10 mouse cellular contexts compared by ENCODE assay signal in the genomic region with DNA sequence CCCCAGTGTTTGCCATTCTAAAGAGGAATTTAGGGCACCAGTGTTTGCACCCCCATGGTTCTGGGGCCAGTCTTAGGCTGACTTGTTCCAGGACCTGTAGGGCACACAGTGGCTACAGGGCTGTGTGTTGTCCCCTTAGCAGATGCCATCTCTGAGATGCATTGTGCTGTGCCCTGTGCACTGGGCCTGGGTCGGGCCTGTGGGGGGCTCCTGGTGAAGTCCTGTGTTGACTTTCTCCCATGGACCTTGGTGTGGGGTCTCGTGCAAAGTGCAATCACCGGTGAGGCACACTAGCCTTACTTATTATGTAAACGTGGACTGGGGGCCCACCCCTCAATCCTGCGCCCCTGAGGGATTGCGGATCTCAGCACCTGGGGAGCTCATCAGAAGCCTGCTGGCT. TPM values are rescaled to one million over a fixed set of nuclear protein-coding genes. Genes with fewer than 3 reads are reported as not detected.
DNase-seq lines count a peak whose midpoint lies in the region; ATAC-seq and TF ChIP-seq lines count a peak whose summit lies in the region.
"Had no signal": no experiment of that assay in that cellular context is flagged by ENCODE, and none has a peak within 500 bp of the region (broad histone marks: within the 10 kb centered on the region; RNA-seq: fewer than 3 reads in every experiment).

No protein-coding gene starts in this region.

- 78% methylated on average over 6 of the region's 6 CpGs for WGBS in heart, postnatal 0 days
- WGBS in embryonic facial prominence, embryonic 10.5 days, result 79% methylated on average over 6 of the region's 6 CpGs
- WGBS in limb, embryonic 15.5 days, result 75% methylated on average over 6 of the region's 6 CpGs

- H3K4me1 ChIP-seq in heart, postnatal 0 days (ENCODE audit: control insufficient read depth, insufficient read depth), result peaks cover 23% of the 10 kb centered on the region
- H3K4me1 ChIP-seq in E14TG2a.4 (replicated peaks; ENCODE audit: low read depth, low read length), result peaks cover 80% of the 10 kb centered on the region
- H3K4me1 ChIP-seq in embryonic facial prominence, embryonic 10.5 days, result peaks cover 84% of the 10 kb centered on the region
- H3K4me1 ChIP-seq in limb, embryonic 15.5 days, result peaks cover 58% of the 10 kb centered on the region

- no peak overlapping the region for H3K4me2 ChIP-seq in heart, postnatal 0 days (ENCODE audit: low read depth, low read length)
- no peak overlapping the region for H3K4me2 ChIP-seq in limb, embryonic 15.5 days

- TF ChIP-seq CTCF in heart, postnatal 0 days (IDR thresholded peaks at IDR 0.05; ENCODE audit: low read depth), result no peak
- no peak for TF ChIP-seq CTCF in E14TG2a.4 (conservative IDR thresholded peaks at IDR 0.05; ENCODE audit: low read length)

- H3K9me3 ChIP-seq in heart, postnatal 0 days (replicated peaks; ENCODE audit: control insufficient read depth, low read length), result no peaks in the 10 kb centered on the region
- H3K9me3 ChIP-seq in E14TG2a.4 (ENCODE audit: low read length), result no peaks in the 10 kb centered on the region
- no peaks in the 10 kb centered on the region for H3K9me3 ChIP-seq in embryonic facial prominence, embryonic 10.5 days
- H3K9me3 ChIP-seq in limb, embryonic 15.5 days, result no peaks in the 10 kb centered on the region

- H3K27ac ChIP-seq in heart, postnatal 0 days (ENCODE audit: low read depth), result no peak overlapping the region
- no peak overlapping the region for H3K27ac ChIP-seq in embryonic facial prominence, embryonic 10.5 days (replicated peaks)
- H3K27ac ChIP-seq in limb, embryonic 15.5 days, result 0 out of 2 replicates have a peak overlapping the region, but pooled peaks have one; percentile 11

- H3K9ac ChIP-seq in heart, postnatal 0 days (replicated peaks; ENCODE audit: low read depth, low read length), result peak overlapping the region; percentile 16; the same call in 1 of the 2 replicates
- H3K9ac ChIP-seq in limb, embryonic 15.5 days, result 0 out of 2 replicates have a peak overlapping the region, but pooled peaks have one; percentile 14

- intact Hi-C loops in heart, postnatal 25 days (cut with DNase I), result no loop called here
- intact Hi-C loops in gastrocnemius, postnatal 36 days (cut with DNase I), result no loop called here

- H3K4me3 ChIP-seq in heart, postnatal 0 days (ENCODE audit: low read depth, low read length), result no peak overlapping the region
- H3K4me3 ChIP-seq in E14TG2a.4 (replicated peaks; ENCODE audit: low read length), result peak overlapping the region; percentile 17; the same call in 1 of the 2 replicates
- H3K4me3 ChIP-seq in embryonic facial prominence, embryonic 10.5 days, result peak overlapping the region; percentile 1; the same call in 1 of the 2 replicates
- H3K4me3 ChIP-seq in limb, embryonic 15.5 days, result no peak overlapping the region

- ATAC-seq in heart, postnatal 0 days (ENCODE audit: insufficient read depth, low read depth), result no peak
- no peak for ATAC-seq in limb, embryonic 15.5 days (ENCODE audit: insufficient number of reproducible peaks, low FRiP score, low TSS enrichment, low read depth)

- no peaks in the 10 kb centered on the region for H3K27me3 ChIP-seq in heart, postnatal 0 days (ENCODE audit: control insufficient read depth, insufficient read depth, low read length)
- peaks cover 9% of the 10 kb centered on the region for H3K27me3 ChIP-seq in E14TG2a.4 (ENCODE audit: insufficient read depth, low read length)
- peaks cover 60% of the 10 kb centered on the region for H3K27me3 ChIP-seq in embryonic facial prominence, embryonic 10.5 days (replicated peaks; ENCODE audit: low read depth, poor library complexity, severe bottlenecking)
- H3K27me3 ChIP-seq in limb, embryonic 15.5 days, result no peaks in the 10 kb centered on the region

- no peak for TF ChIP-seq EP300 in heart, postnatal 0 days (IDR thresholded peaks at IDR 0.05; ENCODE audit: low read depth)

- peaks cover 39% of the 10 kb centered on the region for H3K36me3 ChIP-seq in heart, postnatal 0 days (replicated peaks; ENCODE audit: control insufficient read depth, insufficient read depth, low read length)
- H3K36me3 ChIP-seq in E14TG2a.4 (ENCODE audit: insufficient read depth, low read length), result peaks cover 55% of the 10 kb centered on the region
- H3K36me3 ChIP-seq in embryonic facial prominence, embryonic 10.5 days (replicated peaks), result peaks cover 58% of the 10 kb centered on the region
- peaks cover 36% of the 10 kb centered on the region for H3K36me3 ChIP-seq in limb, embryonic 15.5 days

- no peak for DNase-seq in heart, postnatal 0 days (ENCODE audit: low spot score)
- no peak for DNase-seq in heart, postnatal 25 days (ENCODE audit: low spot score)
- DNase-seq in embryonic facial prominence, embryonic 10.5 days (ENCODE audit: low spot score), result no peak
- no peak for DNase-seq in layer of hippocampus, adult 9-10 months (ENCODE audit: low spot score)
- no peak for DNase-seq in gastrocnemius, postnatal 36 days
- DNase-seq: adrenal gland, postnatal 14 days; cerebellum, adult 9-11 months; lung, postnatal 36 days had no signal

RNA-seq across cellular contexts. Expression of gene Aes, which starts 3.1 kb away (rescaled TPM):
- 851 and 870 TPM in 2 replicates for total RNA-seq in heart, postnatal 0 days (2014; rRNA removed; ENCODE audit: low replicate concordance)
- polyA plus RNA-seq in heart, postnatal 0 days (2015; fragmentation: Nextera tagmentation; extraction: Ambion mirVana), result 765 and 767 TPM in 2 replicates
- total RNA-seq in heart, postnatal 25 days (2021), result 1,000 to 10,000 TPM; 1,086 to 1,128 TPM
- 266 and 347 TPM in 2 replicates for polyA plus RNA-seq in embryonic facial prominence, embryonic 10.5 days (2016; fragmentation: Nextera tagmentation; extraction: Ambion mirVana)
- polyA plus RNA-seq in limb, embryonic 15.5 days (2015; fragmentation: Nextera tagmentation; extraction: Ambion mirVana), result 517 and 519 TPM in 2 replicates
- 100 to 1,000 TPM; 847 to 848 TPM for total RNA-seq in gastrocnemius, postnatal 36 days (2021)

RNA-seq across cellular contexts. Expression of gene Tle2, which starts 11.9 kb away (rescaled TPM):
- 6.8 and 10.4 TPM in 2 replicates for total RNA-seq in heart, postnatal 0 days (2014; rRNA removed; ENCODE audit: low replicate concordance)
- polyA plus RNA-seq in heart, postnatal 0 days (2015; fragmentation: Nextera tagmentation; extraction: Ambion mirVana), result 11.1 and 11.9 TPM in 2 replicates
- 1 to 10 TPM; 8.4 to 9.7 TPM for total RNA-seq in heart, postnatal 25 days (2021)
- polyA plus RNA-seq in embryonic facial prominence, embryonic 10.5 days (2016; fragmentation: Nextera tagmentation; extraction: Ambion mirVana), result 14.0 and 17.1 TPM in 2 replicates
- 39.7 and 41.7 TPM in 2 replicates for polyA plus RNA-seq in limb, embryonic 15.5 days (2015; fragmentation: Nextera tagmentation; extraction: Ambion mirVana)
- 1 to 10 TPM; 4.4 to 4.7 TPM for total RNA-seq in gastrocnemius, postnatal 36 days (2021)

RNA-seq across cellular contexts. Expression of gene Gna11, which starts 17.4 kb away (rescaled TPM):
- 68.2 and 83.9 TPM in 2 replicates for total RNA-seq in heart, postnatal 0 days (2014; rRNA removed; ENCODE audit: low replicate concordance)
- 50.1 and 52.4 TPM in 2 replicates for polyA plus RNA-seq in heart, postnatal 0 days (2015; fragmentation: Nextera tagmentation; extraction: Ambion mirVana)
- total RNA-seq in heart, postnatal 25 days (2021), result 10 to 100 TPM; 49.6 to 54.6 TPM
- polyA plus RNA-seq in embryonic facial prominence, embryonic 10.5 days (2016; fragmentation: Nextera tagmentation; extraction: Ambion mirVana), result 79.0 and 80.4 TPM in 2 replicates
- polyA plus RNA-seq in limb, embryonic 15.5 days (2015; fragmentation: Nextera tagmentation; extraction: Ambion mirVana), result 80.4 and 81.7 TPM in 2 replicates
- total RNA-seq in gastrocnemius, postnatal 36 days (2021), result 10 to 100 TPM; 23.6 TPM

RNA-seq across cellular contexts. Expression of gene Gna15, which starts 38.4 kb away (rescaled TPM):
- 0.35 TPM in 1 of 2 replicates, not detected in the other for total RNA-seq in heart, postnatal 0 days (2014; rRNA removed; ENCODE audit: low replicate concordance)
- 0.59 and 0.63 TPM in 2 replicates for polyA plus RNA-seq in heart, postnatal 0 days (2015; fragmentation: Nextera tagmentation; extraction: Ambion mirVana)
- 1 to 10 TPM in 1 of 2 experiments, under 1 TPM in 1; 0.81 to 1.0 TPM for total RNA-seq in heart, postnatal 25 days (2021)
- 1.2 and 1.3 TPM in 2 replicates for polyA plus RNA-seq in embryonic facial prominence, embryonic 10.5 days (2016; fragmentation: Nextera tagmentation; extraction: Ambion mirVana)
- polyA plus RNA-seq in limb, embryonic 15.5 days (2015; fragmentation: Nextera tagmentation; extraction: Ambion mirVana), result 7.3 and 7.9 TPM in 2 replicates
- total RNA-seq in gastrocnemius, postnatal 36 days (2021), result under 1 TPM in 1 of 2 experiments, not detected in 1; 0.20 TPM

RNA-seq across cellular contexts. Expression of gene Tle6, which starts 38.5 kb away (rescaled TPM):
- 18.6 and 41.4 TPM in 2 replicates for total RNA-seq in heart, postnatal 0 days (2014; rRNA removed; ENCODE audit: low replicate concordance)
- 19.3 and 23.1 TPM in 2 replicates for polyA plus RNA-seq in heart, postnatal 0 days (2015; fragmentation: Nextera tagmentation; extraction: Ambion mirVana)
- 1 to 10 TPM; 6.7 to 7.4 TPM for total RNA-seq in heart, postnatal 25 days (2021)
- 7.1 and 8.2 TPM in 2 replicates for polyA plus RNA-seq in embryonic facial prominence, embryonic 10.5 days (2016; fragmentation: Nextera tagmentation; extraction: Ambion mirVana)
- polyA plus RNA-seq in limb, embryonic 15.5 days (2015; fragmentation: Nextera tagmentation; extraction: Ambion mirVana), result 9.9 and 11.7 TPM in 2 replicates
- total RNA-seq in gastrocnemius, postnatal 36 days (2021), result 1 to 10 TPM; 4.2 to 4.9 TPM

Comparison
In these comparisons a context has a peak if more than half of its experiments do, and no peak if none do; other contexts are left out.
1. H3K4me3 ChIP-seq: peak in E14TG2a.4 (single experiment) and embryonic facial prominence, embryonic 10.5 days (single experiment); none in heart, postnatal 0 days (single experiment) and limb, embryonic 15.5 days (single experiment).